Mouse (Mus musculus) bone marrow, adult 2 months (tissue): ENCODE measurements around the gene Dennd1a.

ENCODE experiments used
- CTCF ChIP-seq: fragments of 200-500 bp; IDR thresholded peaks from 2 replicates; pipeline ENCODE4 v1.5.1; 2011; ENCODE audit warnings: low read length, control low read depth; ENCODE audit not compliant: control insufficient read depth, insufficient read depth
- POLR2A ChIP-seq: fragments of 200-500 bp; IDR thresholded peaks from 2 replicates; pipeline ENCODE4 v1.6.1; 2011; ENCODE audit warnings: low read depth, mild to moderate bottlenecking, control low read depth, low read length, borderline replicate concordance; ENCODE audit not compliant: control insufficient read depth

DNA sequence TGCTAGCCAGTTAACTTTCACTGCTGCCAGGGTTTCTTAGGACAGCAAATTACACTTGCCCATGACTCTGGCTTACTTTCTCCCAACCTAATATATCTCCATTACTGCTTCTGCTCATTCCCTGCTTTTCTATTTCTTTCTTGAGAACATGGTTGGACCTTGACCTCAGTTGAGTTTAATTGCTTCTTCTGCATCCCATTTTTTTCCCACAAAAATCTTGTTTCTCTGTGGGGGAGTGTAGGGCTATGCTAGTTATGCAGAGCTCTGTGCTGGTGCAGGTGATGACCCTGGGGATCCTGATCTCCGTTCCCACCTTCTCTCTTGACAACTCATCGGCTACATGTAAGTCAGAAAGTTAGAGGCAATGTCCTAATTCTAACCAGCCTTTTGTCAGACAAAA, 344.3 kb downstream of the Dennd1a start:
- TF ChIP-seq CTCF (no peak), POLR2A (no peak)
